Mouse (Mus musculus) ES-Bruce4 (cell line): ENCODE measurements around the gene Fam160b1. TPM values are rescaled to one million over a fixed set of nuclear protein-coding genes. Genes with fewer than 3 reads are reported as not detected.

Experiments
- H3K27ac ChIP-seq: 2 replicates; pipeline ENCODE4 v1.5.1; 2012; ENCODE audit warnings: low read length, inconsistent platforms; ENCODE audit not compliant: insufficient read depth
- H3K27me3 ChIP-seq: 2 replicates; pipeline ENCODE4 v1.6.1; 2012; ENCODE audit warnings: mild to moderate bottlenecking, low read length, inconsistent platforms; ENCODE audit not compliant: control insufficient read depth, poor library complexity, insufficient read depth, severe bottlenecking
- H3K36me3 ChIP-seq: 2 replicates; pipeline ENCODE4 v1.6.1; 2012; ENCODE audit warnings: inconsistent platforms, mild to moderate bottlenecking, low read length, moderate library complexity; ENCODE audit not compliant: control insufficient read depth, poor library complexity, insufficient read depth, severe bottlenecking
- H3K4me1 ChIP-seq: one replicate; pipeline ENCODE4 v1.8.1; 2011; ENCODE audit warnings: low read length; ENCODE audit not compliant: control insufficient read depth, insufficient read depth
- H3K4me3 ChIP-seq: 2 replicates; pipeline ENCODE4 v1.5.1; 2011; ENCODE audit warnings: low read depth, mild to moderate bottlenecking, low read length
- H3K9ac ChIP-seq: 2 replicates; pipeline ENCODE4 v1.6.1; 2012; ENCODE audit warnings: low read depth, mild to moderate bottlenecking, inconsistent platforms; ENCODE audit not compliant: poor library complexity, severe bottlenecking
- H3K9me3 ChIP-seq: replicated peaks from 2 replicates; pipeline ENCODE4 v1.6.1; 2012; ENCODE audit warnings: mild to moderate bottlenecking, low read length, inconsistent platforms; ENCODE audit not compliant: control insufficient read depth, poor library complexity, insufficient read depth, severe bottlenecking
- CTCF ChIP-seq: IDR thresholded peaks from one replicate; pipeline ENCODE4 v1.8.1; 2011; ENCODE audit warnings: low read depth, low read length
- EP300 ChIP-seq: IDR thresholded peaks from 2 replicates; pipeline ENCODE4 v1.6.1; 2011; ENCODE audit warnings: low read depth, low read length; ENCODE audit not compliant: insufficient read depth
- POLR2A ChIP-seq: IDR thresholded peaks from one replicate; pipeline ENCODE4 v1.8.1; 2011; ENCODE audit warnings: low read length; ENCODE audit not compliant: insufficient read depth
- polyA plus RNA-seq: library from polyadenylated mRNA; stranded (reverse); fragments of >200 nt; gene quantifications from 2 replicates; pipeline ENCODE4 v1.2.4, GENCODE M21; 2011; ENCODE audit warnings: low read depth; ENCODE audit not compliant: missing spikeins, insufficient read depth, insufficient read length

Gene Fam160b1
- polyA plus RNA-seq, 1 experiment, result 26.1 TPM

- H3K9ac ChIP-seq, result no peak overlapping the region
- H3K36me3 ChIP-seq, result peaks cover 44% of the 10 kb centered on the region
- H3K4me1 ChIP-seq, result no peaks in the 10 kb centered on the region
- TF ChIP-seq POLR2A, result no peak
- no peak for TF ChIP-seq CTCF
- no peak for TF ChIP-seq EP300
- H3K4me3 ChIP-seq, result no peak overlapping the region
- H3K9me3 ChIP-seq, result no peaks in the 10 kb centered on the region
- no peak overlapping the region for H3K27ac ChIP-seq
- no peaks in the 10 kb centered on the region for H3K27me3 ChIP-seq
Observed at GRCm38 (mm10) chr19:57377043-57377703, 16.7 kb downstream of the Fam160b1 start.

GRCm38 (mm10) chr19:57386176-57386693 lies 25.8 kb downstream of the Fam160b1 start:
- Histone ChIP-seq H3K9me3 (no peaks in the 10 kb centered on the region), H3K9ac (no peak overlapping the region), H3K36me3 (peaks cover 44% of the 10 kb centered on the region), H3K4me3 (no peak overlapping the region), H3K27ac (no peak overlapping the region), H3K4me1 (no peaks in the 10 kb centered on the region), H3K27me3 (no peaks in the 10 kb centered on the region)
- TF ChIP-seq CTCF, result no peak
- TF ChIP-seq POLR2A, result no peak
- TF ChIP-seq EP300, result no peak

- Histone ChIP-seq H3K27me3 (no peaks in the 10 kb centered on the region), H3K9ac (no peak overlapping the region), H3K36me3 (peaks cover 16% of the 10 kb centered on the region), H3K9me3 (no peaks in the 10 kb centered on the region), H3K4me1 (no peaks in the 10 kb centered on the region), H3K27ac (no peak overlapping the region), H3K4me3 (no peak overlapping the region)
- no peak for TF ChIP-seq EP300
- TF ChIP-seq POLR2A, result no peak
- TF ChIP-seq CTCF, result no peak
Observed at GRCm38 (mm10) chr19:57391545-57391944, 31.1 kb downstream of the Fam160b1 start.

- no peak overlapping the region for H3K9ac ChIP-seq
- no peak overlapping the region for H3K27ac ChIP-seq
- no peak for TF ChIP-seq POLR2A
- no peak for TF ChIP-seq CTCF
- no peak for TF ChIP-seq EP300
- H3K27me3 ChIP-seq, result no peaks in the 10 kb centered on the region
- no peak overlapping the region for H3K4me3 ChIP-seq
- H3K36me3 ChIP-seq, result peaks cover 7% of the 10 kb centered on the region
- no peaks in the 10 kb centered on the region for H3K4me1 ChIP-seq
- no peaks in the 10 kb centered on the region for H3K9me3 ChIP-seq
Observed at GRCm38 (mm10) chr19:57393357-57393957, 33.0 kb downstream of the Fam160b1 start.

- no peak overlapping the region for H3K9ac ChIP-seq
- no peaks in the 10 kb centered on the region for H3K27me3 ChIP-seq
- no peak overlapping the region for H3K27ac ChIP-seq
- no peaks in the 10 kb centered on the region for H3K4me1 ChIP-seq
- no peak overlapping the region for H3K4me3 ChIP-seq
- no peaks in the 10 kb centered on the region for H3K9me3 ChIP-seq
- no peak for TF ChIP-seq EP300
- no peak for TF ChIP-seq CTCF
- TF ChIP-seq POLR2A, result no peak
- no peaks in the 10 kb centered on the region for H3K36me3 ChIP-seq
Observed at GRCm38 (mm10) chr19:57396609-57397008, 36.1 kb downstream of the Fam160b1 start.

- H3K27ac ChIP-seq, result no peak overlapping the region
- no peak overlapping the region for H3K4me3 ChIP-seq
- H3K9ac ChIP-seq, result no peak overlapping the region
- no peaks in the 10 kb centered on the region for H3K4me1 ChIP-seq
- TF ChIP-seq EP300 (no peak), POLR2A (no peak), CTCF (no peak)
- H3K36me3 ChIP-seq, result no peaks in the 10 kb centered on the region
- no peaks in the 10 kb centered on the region for H3K9me3 ChIP-seq
- no peaks in the 10 kb centered on the region for H3K27me3 ChIP-seq
Observed at GRCm38 (mm10) chr19:57402364-57402763, 41.9 kb downstream of the Fam160b1 start.
